Mouse (Mus musculus) C2C12 (cell line): ENCODE data around the gene Synpr. TPM values are rescaled to one million over a fixed set of nuclear protein-coding genes. Genes with fewer than 3 reads are reported as not detected.

Experiments used
- H3K27me3 ChIP-seq: one replicate; pipeline ENCODE4 v1.6.1; 2011; ENCODE audit not compliant: control insufficient read depth, insufficient read depth, insufficient read length
- H3K36me3 ChIP-seq: one replicate; pipeline ENCODE4 v1.6.1; 2011; ENCODE audit not compliant: control insufficient read depth, insufficient read depth
- H3K4me3 ChIP-seq: one replicate; pipeline ENCODE4 v1.5.1; 2011; ENCODE audit warnings: mild to moderate bottlenecking, control low read depth; ENCODE audit not compliant: poor library complexity, insufficient read depth, severe bottlenecking
- H3K79me2 ChIP-seq: one replicate; pipeline ENCODE4 v1.6.1; 2011; ENCODE audit not compliant: control insufficient read depth, insufficient read depth
- H3K79me3 ChIP-seq: one replicate; pipeline ENCODE4 v1.6.1; 2011; ENCODE audit warnings: low read depth, control low read depth
- H3ac ChIP-seq: one replicate; pipeline ENCODE3; 2011; ENCODE audit warnings: low read depth; ENCODE audit not compliant: control insufficient read depth, insufficient read length
- CEBPB ChIP-seq: IDR thresholded peaks from one replicate; pipeline ENCODE4 v1.6.1; 2011; ENCODE audit warnings: low read depth, mild to moderate bottlenecking, control low read depth, moderate library complexity
- CTCF ChIP-seq: IDR thresholded peaks from one replicate; pipeline ENCODE4 v1.5.1; 2011; ENCODE audit not compliant: control insufficient read depth, insufficient read depth, insufficient read length
- FOSL1 ChIP-seq: IDR thresholded peaks from one replicate; pipeline ENCODE4 v1.8.0; 2011; ENCODE audit warnings: mild to moderate bottlenecking, low read length; ENCODE audit not compliant: poor library complexity, insufficient read depth, severe bottlenecking
- MAX ChIP-seq: IDR thresholded peaks from one replicate; pipeline ENCODE4 v1.6.1; 2011; ENCODE audit warnings: mild to moderate bottlenecking, control low read depth
- MYOD1 ChIP-seq: IDR thresholded peaks from one replicate; pipeline ENCODE4 v1.6.1; 2011; ENCODE audit warnings: low read depth; ENCODE audit not compliant: control insufficient read depth, insufficient read length
- MYOG ChIP-seq: IDR thresholded peaks from one replicate; pipeline ENCODE4 v1.6.1; 2011; ENCODE audit not compliant: control insufficient read depth, insufficient read length; ENCODE audit errors: extremely low read depth
- USF1 ChIP-seq: IDR thresholded peaks from one replicate; pipeline ENCODE4 v1.6.1; 2011; ENCODE audit warnings: low read depth, mild to moderate bottlenecking, control low read depth, moderate library complexity
- polyA plus RNA-seq: library from polyadenylated mRNA; unstranded; fragments of >200 nt; fragmentation: generic; extraction: Trizol; gene quantifications from one replicate; pipeline ENCODE4 v1.2.1, GENCODE M21; 2012; ENCODE audit warnings: missing spikeins

Gene Synpr
- polyA plus RNA-seq, 1 experiment: not detected

DNA sequence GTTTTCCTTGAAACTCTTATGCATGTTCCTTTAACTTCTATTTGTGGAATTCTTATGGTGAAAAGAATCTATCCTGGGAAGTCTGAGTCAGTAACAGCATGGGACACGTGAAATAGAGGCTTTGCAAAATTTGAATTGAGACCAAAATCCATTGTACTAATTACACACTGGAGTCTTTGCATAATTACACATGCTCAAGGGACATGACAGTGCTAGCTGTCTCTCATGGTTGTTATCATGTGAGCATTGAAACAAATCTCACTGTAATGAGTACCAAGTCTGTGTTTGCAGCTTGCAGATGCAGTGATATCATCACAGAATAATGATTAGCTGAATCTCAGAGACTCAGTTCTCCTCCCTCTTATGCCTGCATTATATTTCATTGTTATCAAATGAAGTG, 22.2 kb upstream of the Synpr start:
- no peaks in the 10 kb centered on the region for H3K79me3 ChIP-seq
- no peak for TF ChIP-seq FOSL1
- TF ChIP-seq CEBPB: no peak
- TF ChIP-seq USF1: no peak
- no peak for TF ChIP-seq CTCF
- no peak for TF ChIP-seq MYOD1
- TF ChIP-seq MYOG: no peak
- TF ChIP-seq MAX: no peak
- H3K27me3 ChIP-seq: no peaks in the 10 kb centered on the region
- no peak overlapping the region for H3K4me3 ChIP-seq
- no peaks in the 10 kb centered on the region for H3K79me2 ChIP-seq
- H3K36me3 ChIP-seq: no peaks in the 10 kb centered on the region
- no peak overlapping the region for H3ac ChIP-seq

GRCm38 (mm10) chr14:13266331-13266730, 18.2 kb upstream of the Synpr start:
- H3K79me3 ChIP-seq: no peaks in the 10 kb centered on the region
- no peaks in the 10 kb centered on the region for H3K79me2 ChIP-seq
- no peaks in the 10 kb centered on the region for H3K27me3 ChIP-seq
- H3ac ChIP-seq: no peak overlapping the region
- H3K36me3 ChIP-seq: no peaks in the 10 kb centered on the region
- TF ChIP-seq CEBPB (no peak), CTCF (no peak), FOSL1 (no peak), USF1 (no peak), MAX (no peak), MYOD1 (no peak), MYOG (no peak)
- no peak overlapping the region for H3K4me3 ChIP-seq

- no peaks in the 10 kb centered on the region for H3K79me3 ChIP-seq
- H3ac ChIP-seq: no peak overlapping the region
- no peak for TF ChIP-seq CEBPB
- TF ChIP-seq MYOG: no peak
- no peak for TF ChIP-seq CTCF
- TF ChIP-seq MAX: no peak
- no peak for TF ChIP-seq MYOD1
- TF ChIP-seq FOSL1: no peak
- TF ChIP-seq USF1: no peak
- no peaks in the 10 kb centered on the region for H3K36me3 ChIP-seq
- no peak overlapping the region for H3K4me3 ChIP-seq
- no peaks in the 10 kb centered on the region for H3K27me3 ChIP-seq
- no peaks in the 10 kb centered on the region for H3K79me2 ChIP-seq
Measured at GRCm38 (mm10) chr14:13267181-13267580, 17.4 kb upstream of the Synpr start.

GRCm38 (mm10) chr14:13283211-13283610, 1.4 kb upstream of the Synpr start:
- H3K27me3 ChIP-seq: no peaks in the 10 kb centered on the region
- no peak overlapping the region for H3K4me3 ChIP-seq
- H3ac ChIP-seq: no peak overlapping the region
- H3K79me3 ChIP-seq: no peaks in the 10 kb centered on the region
- no peak for TF ChIP-seq MAX
- TF ChIP-seq MYOG: no peak
- no peak for TF ChIP-seq CEBPB
- no peak for TF ChIP-seq USF1
- no peak for TF ChIP-seq FOSL1
- H3K79me2 ChIP-seq: no peaks in the 10 kb centered on the region
- no peaks in the 10 kb centered on the region for H3K36me3 ChIP-seq

DNA sequence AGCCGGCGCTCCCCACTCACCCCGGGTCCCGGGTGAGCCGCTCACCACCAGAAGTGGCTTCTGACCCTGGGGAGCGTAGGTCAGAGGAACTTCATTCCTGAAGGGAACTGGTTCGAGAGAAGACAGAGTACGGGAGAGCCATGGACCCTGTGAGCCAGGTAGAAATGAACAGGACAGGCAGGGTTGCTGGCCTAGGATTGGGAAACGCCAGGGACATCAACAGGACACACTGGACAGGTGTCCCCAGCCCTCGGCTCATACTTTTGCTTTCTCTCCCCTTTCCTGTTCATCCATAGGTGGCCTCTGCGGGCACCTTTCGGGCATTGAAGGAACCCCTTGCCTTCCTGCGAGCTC, 242 bp downstream of the Synpr start:
- no peaks in the 10 kb centered on the region for H3K27me3 ChIP-seq
- TF ChIP-seq MYOG (no peak), MYOD1 (no peak), CEBPB (no peak), CTCF (no peak), MAX (no peak), FOSL1 (no peak), USF1 (no peak)
- no peak overlapping the region for H3K4me3 ChIP-seq
- H3K36me3 ChIP-seq: no peaks in the 10 kb centered on the region
- H3K79me2 ChIP-seq: no peaks in the 10 kb centered on the region
- no peak overlapping the region for H3ac ChIP-seq
- H3K79me3 ChIP-seq: no peaks in the 10 kb centered on the region
